Mouse (Mus musculus) macrophage (primary cell): ENCODE measurements around the gene E2f6. TPM values are rescaled to one million over a fixed set of nuclear protein-coding genes. Genes with fewer than 3 reads are reported as not detected.

Experiments used
- H3K27ac ChIP-seq: fragments of 350-480 bp; formaldehyde crosslinking; 2 replicates; pipeline ENCODE4 v1.9.0; 2021
- H3K36me3 ChIP-seq: fragments of 350-480 bp; formaldehyde crosslinking; 2 replicates; pipeline ENCODE4 v1.9.0; 2021; ENCODE audit errors: inconsistent target
- H3K4me3 ChIP-seq: fragments of 350-480 bp; formaldehyde crosslinking; 2 replicates; pipeline ENCODE4 v1.9.0; 2021; ENCODE audit errors: inconsistent target
- H3K79me2 ChIP-seq: fragments of 350-480 bp; formaldehyde crosslinking; 2 replicates; pipeline ENCODE4 v1.9.0; 2021; ENCODE audit errors: inconsistent target
- WGBS: methylation state at CpG from one replicate; pipeline ENCODE4 v1.1.7; 2026; ENCODE audit warnings: inconsistent platforms; ENCODE audit not compliant: missing documents; 5-methylcytosine and 5-hydroxymethylcytosine counted together
- polyA plus RNA-seq: library from polyadenylated mRNA; stranded (reverse); fragments of 250-400 nt; gene quantifications from 3 replicates; pipeline ENCODE4 v1.2.4, GENCODE M21; 2018; ENCODE audit warnings: inconsistent platforms

Gene E2f6
- polyA plus RNA-seq, 1 experiment from 2014 or later: 14.9 TPM

DNA sequence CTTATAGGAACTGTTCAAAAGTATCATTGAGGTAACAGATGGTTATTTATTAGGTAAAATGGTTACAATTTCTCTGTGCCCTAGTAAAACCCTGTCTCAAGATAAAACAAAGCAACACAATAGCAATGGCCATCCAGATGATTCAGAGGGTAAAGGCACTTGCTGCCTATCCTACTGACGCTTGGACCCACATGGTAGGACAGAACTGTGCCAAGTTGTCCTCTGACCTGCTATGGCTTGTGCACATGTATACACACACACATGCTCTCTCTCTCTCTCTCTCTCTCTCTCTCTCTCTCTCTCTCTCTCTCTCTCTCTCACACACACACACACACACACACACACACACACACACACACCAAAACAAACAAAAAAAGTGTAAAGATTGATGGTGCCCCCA is 21.6 kb upstream of the E2f6 start:
- Histone ChIP-seq H3K27ac (no peak overlapping the region), H3K4me3 (no peak overlapping the region), H3K79me2 (no peaks in the 10 kb centered on the region), H3K36me3 (no peaks in the 10 kb centered on the region)
- WGBS: 89% methylated on average over 1 of the region's 1 CpGs

DNA sequence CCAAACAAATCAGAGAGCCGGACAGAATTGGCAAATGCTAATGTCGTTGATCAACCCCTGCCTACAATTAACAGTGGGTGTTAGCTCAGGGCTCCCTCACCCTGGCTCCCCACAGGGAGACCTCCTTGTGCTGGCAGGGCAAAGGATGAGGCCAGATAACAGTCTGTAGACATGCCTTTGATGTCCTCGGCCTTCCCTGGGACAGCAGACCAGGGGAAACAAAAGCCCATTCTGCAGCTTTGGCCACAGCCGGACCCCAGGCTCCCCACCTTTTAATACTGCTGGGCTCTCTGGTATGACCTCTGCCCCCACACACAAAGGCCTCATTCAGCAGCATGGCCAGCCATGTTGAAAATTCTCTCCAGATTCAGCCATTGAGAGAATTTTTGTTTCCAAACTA is 21.0 kb upstream of the E2f6 start:
- no peak overlapping the region for H3K27ac ChIP-seq
- no peaks in the 10 kb centered on the region for H3K79me2 ChIP-seq
- WGBS: 79% methylated on average over 4 of the region's 4 CpGs

DNA sequence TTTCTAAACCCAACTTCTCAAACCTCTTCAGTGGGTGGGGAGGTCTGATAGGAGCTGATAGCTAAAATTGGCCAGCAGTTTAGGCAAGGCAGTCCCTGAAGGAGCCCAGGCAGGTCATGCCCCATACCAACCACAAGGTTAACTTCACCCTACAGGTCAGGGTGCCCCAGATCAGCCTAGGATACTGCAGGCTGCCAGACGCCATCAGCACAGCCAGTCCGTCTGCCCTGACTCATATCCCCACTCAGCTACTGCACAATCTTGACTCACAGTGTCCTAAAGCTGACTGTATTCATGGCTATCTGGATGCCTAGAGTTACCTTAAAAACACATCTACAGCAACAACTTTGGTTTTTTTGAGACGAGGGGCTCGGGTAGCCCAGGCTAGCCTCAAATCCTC is 20.3 kb upstream of the E2f6 start:
- no peaks in the 10 kb centered on the region for H3K36me3 ChIP-seq
- no peaks in the 10 kb centered on the region for H3K79me2 ChIP-seq
- no peak overlapping the region for H3K27ac ChIP-seq
- WGBS: 90% methylated on average over 4 of the region's 4 CpGs
- H3K4me3 ChIP-seq: no peak overlapping the region

More for the DNA sequence above, 21.0 kb upstream of the E2f6 start:
- H3K4me3 ChIP-seq: no peak overlapping the region
- no peaks in the 10 kb centered on the region for H3K36me3 ChIP-seq

DNA sequence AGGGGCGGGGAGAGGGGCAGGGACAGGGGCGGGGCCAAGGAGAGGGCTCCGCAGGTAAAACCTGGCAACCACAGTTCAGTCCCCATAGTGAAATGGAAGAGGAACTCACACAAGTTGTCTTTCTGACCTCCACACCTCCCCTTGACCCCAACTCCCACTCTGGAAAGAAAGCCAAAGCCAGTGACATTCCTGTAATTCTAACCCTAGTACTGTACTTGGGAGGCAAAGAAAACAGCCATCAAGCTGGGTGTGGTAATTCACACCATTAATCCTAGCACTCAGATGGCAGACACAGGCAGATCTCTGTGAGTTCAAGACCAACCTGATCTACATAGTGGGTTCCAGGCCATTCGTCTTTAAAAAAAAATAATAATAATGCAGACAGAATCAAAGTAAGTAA is 17.4 kb upstream of the E2f6 start:
- WGBS: 82% methylated on average over 4 of the region's 4 CpGs
- no peak overlapping the region for H3K4me3 ChIP-seq
- no peaks in the 10 kb centered on the region for H3K79me2 ChIP-seq
- H3K27ac ChIP-seq: no peak overlapping the region
- no peaks in the 10 kb centered on the region for H3K36me3 ChIP-seq

DNA sequence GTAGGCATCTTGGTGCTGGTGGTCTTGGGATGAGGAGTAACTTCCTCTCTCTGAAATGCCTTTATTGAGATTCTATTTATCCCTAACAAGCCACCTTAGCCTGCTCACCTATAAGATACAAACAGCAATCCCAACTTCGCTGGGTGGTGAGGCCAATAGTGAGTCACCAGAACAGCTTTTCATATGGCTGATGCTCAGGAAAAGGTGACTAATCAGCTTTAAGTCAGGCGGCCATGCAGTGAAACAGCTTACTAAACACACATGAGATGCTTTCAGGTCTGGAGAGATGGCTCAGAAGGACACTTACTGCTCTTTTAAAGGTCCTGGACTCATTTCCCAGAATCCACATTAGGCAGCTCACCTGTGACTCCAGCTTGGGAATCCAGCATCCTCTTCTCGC is 15.0 kb upstream of the E2f6 start:
- H3K27ac ChIP-seq: no peak overlapping the region
- no peak overlapping the region for H3K4me3 ChIP-seq
- no peaks in the 10 kb centered on the region for H3K79me2 ChIP-seq
- WGBS: 77% methylated on average over 3 of the region's 3 CpGs
- H3K36me3 ChIP-seq: no peaks in the 10 kb centered on the region

DNA sequence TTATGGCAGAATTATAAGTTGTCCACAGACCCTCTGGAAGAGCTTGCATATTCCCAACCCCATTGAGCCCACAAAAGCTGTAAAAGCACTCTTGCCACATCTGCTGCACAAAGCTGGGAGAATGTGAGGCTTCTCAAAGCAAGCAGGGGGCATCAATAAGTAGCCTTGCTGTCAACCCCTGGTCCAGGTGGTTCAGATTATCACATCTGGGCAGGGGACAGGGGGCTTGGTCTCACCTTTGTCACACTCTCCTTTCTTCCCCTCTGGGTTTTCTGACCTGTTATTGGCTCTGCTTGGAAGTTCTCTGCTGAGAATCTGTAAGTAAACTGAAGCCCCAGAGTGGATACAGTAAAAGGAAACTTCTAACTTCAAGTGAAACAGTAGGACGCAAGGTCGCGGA is 11.9 kb upstream of the E2f6 start:
- WGBS: 72% methylated on average over 3 of the region's 3 CpGs
- Histone ChIP-seq H3K27ac (no peak overlapping the region), H3K4me3 (no peak overlapping the region), H3K36me3 (no peaks in the 10 kb centered on the region), H3K79me2 (no peaks in the 10 kb centered on the region)

DNA sequence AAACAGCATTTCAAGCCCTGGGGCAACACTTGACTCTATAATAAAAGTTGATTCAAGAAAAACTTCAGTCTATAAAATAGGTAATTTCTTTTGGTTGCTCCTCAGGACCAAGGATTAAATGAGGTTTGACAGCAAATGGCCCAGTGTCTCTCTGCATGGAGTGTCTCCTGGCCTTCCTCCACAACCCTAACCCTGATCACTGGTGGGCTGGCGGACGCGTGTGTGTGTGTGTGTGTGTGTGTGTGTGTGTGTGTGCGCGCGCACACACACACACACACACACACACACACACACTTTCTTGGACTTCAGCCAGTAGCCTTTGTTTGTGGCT is 10.9 kb upstream of the E2f6 start:
- Histone ChIP-seq H3K79me2 (no peaks in the 10 kb centered on the region), H3K4me3 (no peak overlapping the region), H3K27ac (no peak overlapping the region), H3K36me3 (no peaks in the 10 kb centered on the region)
- 73% methylated on average over 2 of the region's 6 CpGs for WGBS

DNA sequence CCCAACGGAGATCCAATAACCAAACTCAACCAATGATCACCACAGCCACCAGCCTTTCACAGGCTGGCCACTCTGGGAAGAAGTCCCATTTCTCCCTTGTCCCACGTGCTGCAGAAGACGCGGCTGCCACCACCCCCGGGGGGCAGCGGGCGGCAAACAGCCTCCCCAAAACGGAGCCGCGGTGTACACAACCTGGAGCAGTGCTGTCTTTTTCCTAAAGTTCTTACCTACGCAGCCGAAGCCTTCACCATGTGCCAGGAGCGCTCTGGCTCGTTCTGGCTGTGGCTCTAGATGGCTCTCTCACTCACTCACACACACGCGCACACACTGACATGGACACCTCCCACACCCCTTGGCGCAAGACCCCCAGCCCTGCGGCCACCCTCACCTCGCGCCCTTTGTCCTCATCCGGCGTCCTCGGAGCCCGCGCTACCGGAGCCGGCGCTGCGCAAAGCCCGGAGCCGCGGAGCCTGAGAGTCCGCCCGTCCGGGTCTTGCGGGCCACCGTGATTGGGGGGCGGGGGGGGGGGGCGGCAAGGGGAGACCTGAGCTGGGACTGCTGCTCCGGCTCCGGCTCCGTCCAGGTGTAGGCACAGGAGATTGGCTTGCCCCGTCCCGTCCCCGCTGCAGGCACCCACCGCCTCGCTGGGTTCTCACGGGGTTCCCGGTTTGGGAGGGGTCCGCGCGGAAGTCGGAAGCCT is 10.4 kb upstream of the E2f6 start, which contains the start of gene Greb1:
Gene Greb1 (minus strand): TSS at position 628 of the 700 bp plus-strand sequence.
- H3K27ac ChIP-seq: no peak within 1 kb of the TSS
- no peaks in the 10 kb centered on the region for H3K36me3 ChIP-seq
- H3K79me2 ChIP-seq: no peaks in the 10 kb centered on the region
- 1% methylated on average over 31 of the region's 53 CpGs for WGBS
- H3K4me3 ChIP-seq: no peak within 1 kb of the TSS

DNA sequence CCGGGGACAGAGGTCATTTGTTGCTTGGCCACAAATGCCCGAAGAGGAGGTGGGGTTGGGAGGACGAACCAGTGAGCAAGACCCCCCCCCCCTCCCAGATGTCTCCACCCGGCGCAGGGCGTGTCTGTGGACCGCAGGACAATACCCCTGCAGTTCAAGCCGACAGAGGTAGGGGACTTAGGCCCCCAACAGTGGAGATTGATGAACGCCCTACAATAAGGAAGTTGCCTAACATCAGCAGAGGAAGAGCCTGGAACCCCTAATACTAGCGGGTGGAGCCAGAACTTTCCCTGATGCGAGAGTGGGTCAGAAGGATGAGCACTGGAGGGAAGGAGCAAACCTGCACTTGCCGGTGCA is 9.8 kb upstream of the E2f6 start:
- Histone ChIP-seq H3K36me3 (no peaks in the 10 kb centered on the region), H3K27ac (no peak overlapping the region), H3K4me3 (no peak overlapping the region), H3K79me2 (no peaks in the 10 kb centered on the region)
- WGBS: 2% methylated on average over 9 of the region's 12 CpGs

DNA sequence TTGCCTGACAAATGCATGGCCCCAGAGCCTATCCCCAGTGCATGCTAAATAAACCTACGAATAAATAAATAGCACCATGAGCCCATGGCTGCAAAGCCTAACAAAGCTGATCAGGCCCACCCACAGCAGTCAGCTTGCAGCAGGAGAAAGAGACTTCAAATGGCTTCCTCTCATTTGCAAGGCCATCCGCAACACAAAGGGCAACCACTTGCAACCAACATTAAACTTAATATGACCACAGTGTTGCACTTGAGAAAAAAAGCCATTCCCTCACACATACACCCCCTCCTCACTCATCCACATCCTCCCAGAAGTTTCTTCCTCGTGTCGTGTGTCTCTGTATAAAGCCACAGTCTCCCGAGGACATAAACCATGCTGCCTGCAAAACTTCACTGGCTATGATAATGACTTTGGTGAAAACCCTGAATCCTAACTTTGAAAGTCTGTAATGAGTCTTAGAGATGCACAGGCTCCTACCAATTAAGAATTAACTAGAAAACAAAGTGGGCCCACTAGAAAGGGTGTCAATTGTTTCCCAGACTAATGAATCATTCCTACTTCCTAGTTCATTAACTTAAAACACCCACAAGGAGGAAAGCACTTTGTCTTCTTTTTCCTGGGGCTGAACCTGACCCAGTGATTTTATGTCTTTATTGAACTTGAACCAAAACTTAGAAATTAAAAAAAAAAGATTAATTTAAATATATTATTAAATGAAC is 7.4 kb upstream of the E2f6 start:
- Histone ChIP-seq H3K79me2 (no peaks in the 10 kb centered on the region), H3K27ac (no peak overlapping the region), H3K36me3 (no peaks in the 10 kb centered on the region), H3K4me3 (no peak overlapping the region)
- WGBS: 75% methylated on average over 5 of the region's 5 CpGs

DNA sequence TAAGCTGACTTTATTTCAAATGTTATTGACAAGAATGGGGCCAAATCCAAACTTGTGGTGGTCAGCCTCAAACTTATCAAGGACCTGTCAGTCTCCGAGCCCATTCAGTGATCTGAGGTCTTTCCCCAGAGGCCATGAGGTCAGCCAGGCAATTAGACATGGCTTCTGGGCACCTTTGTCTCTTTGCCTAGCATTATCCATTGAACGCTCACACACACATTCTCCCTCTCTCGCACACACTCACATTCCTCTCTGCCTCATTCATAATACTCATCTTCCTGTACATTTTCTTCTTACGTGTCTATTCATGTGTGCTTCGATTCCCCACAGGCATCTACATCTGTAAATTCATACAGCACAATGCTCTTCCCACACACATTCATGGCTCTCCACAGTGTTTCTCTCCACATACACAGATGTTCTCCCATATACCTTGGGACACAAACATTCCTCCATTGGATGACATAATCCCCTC is 6.8 kb upstream of the E2f6 start:
- Histone ChIP-seq H3K4me3 (no peak overlapping the region), H3K79me2 (no peaks in the 10 kb centered on the region), H3K36me3 (no peaks in the 10 kb centered on the region), H3K27ac (no peak overlapping the region)
- WGBS: 95% methylated on average over 5 of the region's 5 CpGs

DNA sequence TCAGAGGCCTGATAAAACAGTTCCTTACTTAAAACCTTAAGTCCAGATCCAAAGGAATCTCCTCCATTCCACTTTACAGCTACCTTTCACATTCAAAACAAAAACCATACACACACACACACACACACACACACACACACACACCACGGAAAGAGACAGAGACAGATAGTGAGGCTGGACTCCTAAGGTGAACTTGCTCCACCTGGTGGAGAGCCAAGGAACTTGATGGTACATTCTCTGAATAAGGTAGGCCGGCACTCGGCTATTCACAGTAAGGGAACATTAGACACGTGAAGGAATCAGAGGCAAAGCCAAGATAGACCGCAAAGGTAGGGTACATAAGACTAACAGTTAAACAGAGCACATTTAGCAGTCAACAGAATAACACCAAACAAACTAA is 5.3 kb upstream of the E2f6 start:
- Histone ChIP-seq H3K79me2 (no peaks in the 10 kb centered on the region), H3K4me3 (no peak overlapping the region)
- WGBS: 14% methylated on average over 5 of the region's 5 CpGs

DNA sequence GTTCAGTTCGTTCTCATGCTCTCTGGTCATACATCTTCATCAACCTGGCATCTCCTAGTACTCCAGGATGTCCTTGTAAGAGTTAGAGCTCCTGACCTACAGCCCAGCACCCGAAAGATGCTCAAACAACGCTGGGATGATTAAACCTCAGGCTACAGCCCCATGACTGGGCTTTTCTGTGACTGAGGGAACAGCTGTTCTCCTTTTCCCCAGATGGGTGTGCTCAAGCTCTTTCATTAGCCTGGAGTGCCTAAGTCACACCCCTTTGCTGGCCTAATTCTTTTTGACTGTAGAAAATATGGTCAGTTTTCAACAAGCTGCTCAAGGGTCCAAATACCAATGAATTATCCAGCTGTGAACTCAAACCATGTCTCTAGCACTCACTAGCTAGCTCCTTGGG is 2.7 kb upstream of the E2f6 start:
- Histone ChIP-seq H3K4me3 (no peak overlapping the region), H3K27ac (no peak overlapping the region), H3K79me2 (peaks cover 15% of the 10 kb centered on the region; the same call in 1 of the 2 replicates), H3K36me3 (no peaks in the 10 kb centered on the region)
- WGBS: 40% methylated on average over 3 of the region's 3 CpGs

More for the DNA sequence above, 5.3 kb upstream of the E2f6 start:
- H3K36me3 ChIP-seq: no peaks in the 10 kb centered on the region
- no peak overlapping the region for H3K27ac ChIP-seq

DNA sequence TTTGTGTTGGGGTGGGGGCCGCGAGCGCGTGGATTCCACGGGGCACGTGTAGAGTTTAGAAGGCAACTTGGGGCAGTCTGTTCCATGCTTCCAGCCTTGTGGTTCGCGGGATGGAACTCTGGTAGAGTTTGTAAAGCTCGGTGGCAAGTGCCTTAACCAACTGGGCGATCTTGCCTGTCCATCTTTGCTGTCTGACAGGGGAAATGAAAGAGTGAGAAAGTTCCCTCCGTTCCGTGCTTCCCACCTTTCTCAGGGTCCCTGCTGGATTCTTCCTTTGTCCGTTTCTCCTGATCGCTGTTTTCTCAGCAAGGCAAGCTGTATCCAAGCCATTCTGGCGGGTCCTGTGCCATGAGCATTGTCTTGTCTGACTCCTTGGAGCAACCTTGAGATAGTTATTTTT is 714 bp downstream of the E2f6 start:
- 4% methylated on average over 15 of the region's 15 CpGs for WGBS
- peaks cover 15% of the 10 kb centered on the region; the same call in 1 of the 2 replicates for H3K79me2 ChIP-seq
- H3K36me3 ChIP-seq: no peaks in the 10 kb centered on the region; the same call in 1 of the 2 replicates
- H3K27ac ChIP-seq: no peak overlapping the region
- peak overlapping the region; percentile 43 for H3K4me3 ChIP-seq

DNA sequence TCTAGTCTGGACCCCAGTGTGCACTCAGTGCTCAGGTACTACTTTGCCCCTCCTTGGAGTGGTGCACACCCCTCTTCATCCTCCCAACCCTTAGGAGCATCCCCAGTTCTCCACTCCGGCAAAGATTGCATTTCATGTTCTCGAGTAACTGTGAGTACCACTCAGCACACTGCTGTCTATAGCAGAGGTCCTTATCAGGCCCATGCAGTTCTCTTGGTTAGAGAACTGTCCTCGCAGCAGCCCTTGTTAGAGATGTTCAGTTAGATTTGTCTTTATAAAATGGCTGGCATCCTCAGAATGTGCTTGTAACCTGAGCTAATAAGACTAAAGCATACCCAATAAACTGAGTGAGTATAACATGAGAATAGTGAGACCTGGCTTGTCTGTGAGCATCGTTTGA is 6.4 kb downstream of the E2f6 start:
- 93% methylated on average over 4 of the region's 4 CpGs for WGBS
- Histone ChIP-seq H3K79me2 (peaks cover 7% of the 10 kb centered on the region; the same call in 1 of the 2 replicates), H3K4me3 (no peak overlapping the region), H3K36me3 (peaks cover 14% of the 10 kb centered on the region; the same call in 1 of the 2 replicates), H3K27ac (no peak overlapping the region)
